Mouse (Mus musculus): ENCODE data around the gene Lingo2. TPM values are rescaled to one million over a fixed set of nuclear protein-coding genes. Genes with fewer than 3 reads are reported as not detected.
"Not testable (repeated sequence)": the region's sequence is repeated elsewhere in the genome, so short reads cannot be mapped to it uniquely, and the experiment has no call there.

Gene Lingo2
- total and polyA plus RNA-seq, 2 experiments from 2014 or later, result 51.6 to 59.7 TPM

DNA sequence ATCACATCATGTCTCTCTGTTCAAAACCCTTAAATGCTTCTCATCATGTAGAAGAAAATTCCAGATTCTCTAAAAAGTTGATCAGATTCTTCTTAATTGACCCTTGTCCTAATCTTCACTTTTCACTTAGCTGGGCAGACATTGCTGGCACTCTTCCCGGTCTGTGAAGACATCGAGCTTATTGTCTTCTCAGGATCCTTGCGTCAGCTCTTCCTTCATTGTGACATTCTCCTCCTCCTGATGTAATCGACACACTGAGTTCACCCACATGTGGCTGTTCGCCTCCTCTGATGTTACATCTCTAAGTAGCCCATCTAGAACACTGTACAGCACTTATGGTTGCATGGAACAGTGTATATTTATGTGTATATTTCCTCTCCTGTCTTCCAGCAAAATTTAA lies 1261.0 kb downstream of the Lingo2 start:
- no peak overlapping the region for H3K9ac ChIP-seq (replicated peaks; ENCODE audit: low read length, poor library complexity, severe bottlenecking)
- H3K36me3 ChIP-seq (ENCODE audit: insufficient read depth, low read length), result no peaks in the 10 kb centered on the region
- H3K27ac ChIP-seq (ENCODE audit: low read depth, low read length), result no peak overlapping the region
- no peak overlapping the region for H3K4me3 ChIP-seq (ENCODE audit: low read depth, low read length)
- 73% methylated on average over 5 of the region's 5 CpGs for WGBS
- TF ChIP-seq CTCF (IDR thresholded peaks at IDR 0.05), result no peak
- 0 out of 2 replicates have a peak, but pooled peaks cover 2% of the 10 kb centered on the region for H3K4me1 ChIP-seq (ENCODE audit: insufficient read depth, low read length)
- no peaks in the 10 kb centered on the region for H3K9me3 ChIP-seq (ENCODE audit: low read length)
- no peak overlapping the region for H3K4me2 ChIP-seq (ENCODE audit: low read depth, low read length, poor library complexity, severe bottlenecking)
- DNase-seq (ENCODE audit: low spot score), result no peak
- H3K27me3 ChIP-seq (ENCODE audit: insufficient read depth, low read length), result no peaks in the 10 kb centered on the region
- ATAC-seq (ENCODE audit: low FRiP score), result no peak

- not testable (repeated sequence) for H3K36me3 ChIP-seq (ENCODE audit: insufficient read depth, low read length); H3K27me3 ChIP-seq (ENCODE audit: insufficient read depth, low read length); H3K9me3 ChIP-seq (ENCODE audit: low read length); H3K4me3 ChIP-seq (ENCODE audit: low read depth, low read length); H3K4me2 ChIP-seq (ENCODE audit: low read depth, low read length, poor library complexity, severe bottlenecking); DNase-seq (ENCODE audit: low spot score); H3K4me1 ChIP-seq (ENCODE audit: insufficient read depth, low read length); H3K9ac ChIP-seq (replicated peaks; ENCODE audit: low read length, poor library complexity, severe bottlenecking); H3K27ac ChIP-seq (ENCODE audit: low read depth, low read length); ATAC-seq (ENCODE audit: low FRiP score)
- 71% methylated on average over 5 of the region's 5 CpGs for WGBS
Observed at GRCm38 (mm10) chr4:35688498-35689240, 1262.9 kb downstream of the Lingo2 start.

MicroRNAs encoded within 50 kb of the gene (microRNA counts, 519-probe panel; counts per million panel counts)
- microRNA mmu-miR-873 (2,672 counts per million, percentile 68 among the panel's probes with 10 or more counts), microRNA mmu-miR-876-3p (528 counts per million, percentile 58 among the panel's probes with 10 or more counts), microRNA mmu-miR-876-5p (528 counts per million, percentile 58 among the panel's probes with 10 or more counts)

Small RNAs within 50 kb of the gene (microRNA-seq; reads per million reads assigned to microRNA genes)
- gene Mir873a (ENCODE audit: borderline number of aligned reads) (not detected), gene Mir873b (ENCODE audit: borderline number of aligned reads) (not detected), gene Mir876 (ENCODE audit: borderline number of aligned reads) (not detected)
